In genomic region chr11:97660734-97661647, GRCm38 (mm10) we compare ENCODE assay signal across 8 mouse cellular contexts. TPM values are rescaled to one million over a fixed set of nuclear protein-coding genes. Genes with fewer than 3 reads are reported as not detected.
DNase-seq lines count a peak whose midpoint lies in the region; ATAC-seq and TF ChIP-seq lines count a peak whose summit lies in the region.

No protein-coding gene starts in this region.

- ATAC-seq in forebrain, embryonic 15.5 days (replicated peaks), result no peak
- no peak for ATAC-seq in liver, embryonic 13.5 days (ENCODE audit: low read depth)

- H3K9me3 ChIP-seq in forebrain, embryonic 15.5 days, result no peaks in the 10 kb centered on the region
- H3K9me3 ChIP-seq in liver, embryonic 13.5 days (replicated peaks), result no peaks in the 10 kb centered on the region

- DNase-seq in thymus, postnatal 14 days, result peak; percentile 19
- DNase-seq in thymus, adult 18-20 months, result no peak
- no peak for DNase-seq in liver, embryonic 13.5 days
- no peak for DNase-seq in right cerebral cortex, postnatal 4 days
- DNase-seq in gastrocnemius, postnatal 14 days, result no peak
- DNase-seq in thymus, postnatal 0 days (ENCODE audit: low spot score), result no peak

- 4% methylated on average over 27 of the region's 27 CpGs for WGBS in forebrain, embryonic 15.5 days
- WGBS in liver, embryonic 13.5 days (ENCODE audit: insufficient replicate concordance), result 3% methylated on average over 27 of the region's 27 CpGs

- peaks cover 48% of the 10 kb centered on the region for H3K4me1 ChIP-seq in forebrain, embryonic 15.5 days
- H3K4me1 ChIP-seq in liver, embryonic 13.5 days (replicated peaks), result peaks cover 53% of the 10 kb centered on the region
- H3K4me1 ChIP-seq in testis, adult 2 months (ENCODE audit: control insufficient read depth, insufficient read depth, low read length), result peaks cover 31% of the 10 kb centered on the region

- TF ChIP-seq CTCF in testis, adult 2 months (IDR thresholded peaks at IDR 0.05; ENCODE audit: control insufficient read depth, insufficient read depth, insufficient replicate concordance, low read depth, low read length), result no peak

- 0 out of 2 replicates have a peak, but pooled peaks cover 7% of the 10 kb centered on the region for H3K36me3 ChIP-seq in forebrain, embryonic 15.5 days
- peaks cover 4% of the 10 kb centered on the region; the same call in 1 of the 2 replicates for H3K36me3 ChIP-seq in liver, embryonic 13.5 days
- H3K36me3 ChIP-seq in testis, adult 2 months (ENCODE audit: control insufficient read depth, insufficient read depth, low read length), result no peaks in the 10 kb centered on the region

- H3K9ac ChIP-seq in forebrain, embryonic 15.5 days (replicated peaks), result peak overlapping the region; percentile 67
- H3K9ac ChIP-seq in liver, embryonic 13.5 days, result 0 out of 2 replicates have a peak overlapping the region, but pooled peaks have one; percentile 39

- H3K4me2 ChIP-seq in forebrain, embryonic 15.5 days (replicated peaks), result peak overlapping the region; percentile 84
- peak overlapping the region; percentile 80 for H3K4me2 ChIP-seq in liver, embryonic 13.5 days

- intact Hi-C loops in gastrocnemius, postnatal 14 days (cut with DNase I; ENCODE audit: low total_unique reads), result no loop called here

- no peak for TF ChIP-seq POLR2A in testis, adult 2 months (IDR thresholded peaks at IDR 0.05; ENCODE audit: control insufficient read depth, low read depth, low read length)

- H3K4me3 ChIP-seq in forebrain, embryonic 15.5 days, result peak overlapping the region; percentile 94
- H3K4me3 ChIP-seq in liver, embryonic 13.5 days (replicated peaks), result peak overlapping the region; percentile 69
- peak overlapping the region; percentile 72 for H3K4me3 ChIP-seq in testis, adult 2 months (ENCODE audit: control insufficient read depth, low read depth, low read length)

- peaks cover 17% of the 10 kb centered on the region for H3K27me3 ChIP-seq in forebrain, embryonic 15.5 days
- peaks cover 80% of the 10 kb centered on the region for H3K27me3 ChIP-seq in liver, embryonic 13.5 days
- H3K27me3 ChIP-seq in testis, adult 2 months (ENCODE audit: control insufficient read depth, insufficient read depth, low read length), result no peaks in the 10 kb centered on the region

- no peak overlapping the region for H3K27ac ChIP-seq in forebrain, embryonic 15.5 days (replicated peaks)
- H3K27ac ChIP-seq in liver, embryonic 13.5 days, result no peak overlapping the region
- peak overlapping the region; percentile 70 for H3K27ac ChIP-seq in testis, adult 2 months (ENCODE audit: control insufficient read depth, insufficient read depth, low read depth, low read length)

RNA-seq across cellular contexts. Expression of gene Mllt6, which starts 2.2 kb away (rescaled TPM):
- 4.3 and 4.7 TPM in 2 replicates for polyA plus RNA-seq in forebrain, embryonic 15.5 days (2015; fragmentation: Nextera tagmentation; extraction: Ambion mirVana)
- polyA plus RNA-seq in liver, embryonic 13.5 days (2015; fragmentation: Nextera tagmentation; extraction: Ambion mirVana), result 0.17 and 0.23 TPM in 2 replicates
- polyA plus RNA-seq in testis, adult 2 months (2012; rRNA removed), result 7.4 and 8.2 TPM in 2 replicates
- total RNA-seq in gastrocnemius, postnatal 14 days (2021), result 10 to 100 TPM; 26.2 to 27.4 TPM
- 1.9 and 2.4 TPM in 2 replicates for polyA plus RNA-seq in thymus, postnatal 0 days (2015; fragmentation: Nextera tagmentation; extraction: Ambion mirVana)

RNA-seq across cellular contexts. Expression of gene Cisd3, which starts 24.6 kb away (rescaled TPM):
- polyA plus RNA-seq in forebrain, embryonic 15.5 days (2015; fragmentation: Nextera tagmentation; extraction: Ambion mirVana), result 17.4 and 19.5 TPM in 2 replicates
- polyA plus RNA-seq in liver, embryonic 13.5 days (2015; fragmentation: Nextera tagmentation; extraction: Ambion mirVana), result 11.7 and 13.3 TPM in 2 replicates
- 17.6 and 17.7 TPM in 2 replicates for polyA plus RNA-seq in testis, adult 2 months (2012; rRNA removed)
- total RNA-seq in gastrocnemius, postnatal 14 days (2021), result 100 to 1,000 TPM; 105 to 116 TPM
- 35.0 and 40.4 TPM in 2 replicates for polyA plus RNA-seq in thymus, postnatal 0 days (2015; fragmentation: Nextera tagmentation; extraction: Ambion mirVana)

RNA-seq across cellular contexts. Expression of gene Epop, which starts 31.5 kb away (rescaled TPM):
- polyA plus RNA-seq in forebrain, embryonic 15.5 days (2015; fragmentation: Nextera tagmentation; extraction: Ambion mirVana), result 4.6 and 5.8 TPM in 2 replicates
- polyA plus RNA-seq in liver, embryonic 13.5 days (2015; fragmentation: Nextera tagmentation; extraction: Ambion mirVana), result 0.65 and 0.69 TPM in 2 replicates
- 0.47 and 0.58 TPM in 2 replicates for polyA plus RNA-seq in testis, adult 2 months (2012; rRNA removed)
- 1 to 10 TPM in 1 of 2 experiments, under 1 TPM in 1; 0.60 to 1.3 TPM for total RNA-seq in gastrocnemius, postnatal 14 days (2021)
- 1.8 and 2.2 TPM in 2 replicates for polyA plus RNA-seq in thymus, postnatal 0 days (2015; fragmentation: Nextera tagmentation; extraction: Ambion mirVana)

RNA-seq across cellular contexts. Expression of gene Pcgf2, which starts 39.3 kb away (rescaled TPM):
- 18.1 and 18.8 TPM in 2 replicates for polyA plus RNA-seq in forebrain, embryonic 15.5 days (2015; fragmentation: Nextera tagmentation; extraction: Ambion mirVana)
- 2.3 and 3.6 TPM in 2 replicates for polyA plus RNA-seq in liver, embryonic 13.5 days (2015; fragmentation: Nextera tagmentation; extraction: Ambion mirVana)
- polyA plus RNA-seq in testis, adult 2 months (2012; rRNA removed), result 6.4 and 8.1 TPM in 2 replicates
- 1 to 10 TPM; 6.5 to 7.7 TPM for total RNA-seq in gastrocnemius, postnatal 14 days (2021)
- polyA plus RNA-seq in thymus, postnatal 0 days (2015; fragmentation: Nextera tagmentation; extraction: Ambion mirVana), result 4.8 and 5.4 TPM in 2 replicates

RNA-seq across cellular contexts. Expression of gene Psmb3, which starts 42.2 kb away (rescaled TPM):
- 460 and 475 TPM in 2 replicates for polyA plus RNA-seq in forebrain, embryonic 15.5 days (2015; fragmentation: Nextera tagmentation; extraction: Ambion mirVana)
- 335 and 374 TPM in 2 replicates for polyA plus RNA-seq in liver, embryonic 13.5 days (2015; fragmentation: Nextera tagmentation; extraction: Ambion mirVana)
- polyA plus RNA-seq in testis, adult 2 months (2012; rRNA removed), result 102 and 104 TPM in 2 replicates
- 100 to 1,000 TPM; 146 to 154 TPM for total RNA-seq in gastrocnemius, postnatal 14 days (2021)
- polyA plus RNA-seq in thymus, postnatal 0 days (2015; fragmentation: Nextera tagmentation; extraction: Ambion mirVana), result 711 and 747 TPM in 2 replicates
